Mouse (Mus musculus) ES-Bruce4 (cell line): Measurements from ENCODE around the gene Ccdc71.

ENCODE experiments used
- CTCF ChIP-seq: IDR thresholded peaks from one replicate; pipeline ENCODE4 v1.8.1; 2011; ENCODE audit warnings: low read depth, low read length
- POLR2A ChIP-seq: IDR thresholded peaks from one replicate; pipeline ENCODE4 v1.8.1; 2011; ENCODE audit warnings: low read length; ENCODE audit not compliant: insufficient read depth

- TF ChIP-seq CTCF (no peak), POLR2A (no peak)
Observed at GRCm38 (mm10) chr9:108451519-108452160, 8.7 kb upstream of the Ccdc71 start.
